Mouse (Mus musculus): ENCODE results near the gene Mvd. TPM values are rescaled to one million over a fixed set of nuclear protein-coding genes. Genes with fewer than 3 reads are reported as not detected.
A peak's percentile ranks its signal among the peaks of the same experiment; 100 is the strongest.

Mvd gene
- polyA plus RNA-seq, 1 experiment from 2014 or later, result 54.2 TPM

GRCm38 (mm10) chr8:122464985-122465384 is 21.8 kb upstream of the Mvd start:
- H3K4me1 ChIP-seq, result peaks cover 49% of the 10 kb centered on the region
- DNase-seq (ENCODE audit: extremely low spot score, low spot score), result no peak

GRCm38 (mm10) chr8:122463651-122464640 is 20.7 kb upstream of the Mvd start:
- WGBS, result 72% methylated on average over 12 of the region's 12 CpGs
- peaks cover 51% of the 10 kb centered on the region for H3K27me3 ChIP-seq (ENCODE audit: poor library complexity, severe bottlenecking)
- no peak overlapping the region for H3K4me3 ChIP-seq
- no peak for DNase-seq (ENCODE audit: extremely low spot score, low spot score)
- peaks cover 33% of the 10 kb centered on the region for H3K36me3 ChIP-seq (replicated peaks)
- no peak overlapping the region for H3K27ac ChIP-seq
- H3K9me3 ChIP-seq, result no peaks in the 10 kb centered on the region
- H3K4me1 ChIP-seq, result peaks cover 52% of the 10 kb centered on the region

More at GRCm38 (mm10) chr8:122464985-122465384, 21.8 kb upstream of the Mvd start:
- Histone ChIP-seq H3K27me3 (ENCODE audit: poor library complexity, severe bottlenecking) (peaks cover 40% of the 10 kb centered on the region), H3K36me3 (replicated peaks) (peaks cover 42% of the 10 kb centered on the region), H3K27ac (no peak overlapping the region), H3K4me3 (no peak overlapping the region), H3K9me3 (no peaks in the 10 kb centered on the region)
- WGBS, result 69% methylated on average over 7 of the region's 7 CpGs

- peaks cover 52% of the 10 kb centered on the region for H3K4me1 ChIP-seq
- no peaks in the 10 kb centered on the region for H3K9me3 ChIP-seq
- WGBS, result 74% methylated on average over 8 of the region's 8 CpGs
- peaks cover 20% of the 10 kb centered on the region for H3K36me3 ChIP-seq (replicated peaks)
- peaks cover 64% of the 10 kb centered on the region for H3K27me3 ChIP-seq (ENCODE audit: poor library complexity, severe bottlenecking)
- no peak for DNase-seq (ENCODE audit: extremely low spot score, low spot score)
- H3K27ac ChIP-seq, result no peak overlapping the region
- H3K4me3 ChIP-seq, result no peak overlapping the region
Observed at GRCm38 (mm10) chr8:122462510-122462909, 19.3 kb upstream of the Mvd start.

DNA sequence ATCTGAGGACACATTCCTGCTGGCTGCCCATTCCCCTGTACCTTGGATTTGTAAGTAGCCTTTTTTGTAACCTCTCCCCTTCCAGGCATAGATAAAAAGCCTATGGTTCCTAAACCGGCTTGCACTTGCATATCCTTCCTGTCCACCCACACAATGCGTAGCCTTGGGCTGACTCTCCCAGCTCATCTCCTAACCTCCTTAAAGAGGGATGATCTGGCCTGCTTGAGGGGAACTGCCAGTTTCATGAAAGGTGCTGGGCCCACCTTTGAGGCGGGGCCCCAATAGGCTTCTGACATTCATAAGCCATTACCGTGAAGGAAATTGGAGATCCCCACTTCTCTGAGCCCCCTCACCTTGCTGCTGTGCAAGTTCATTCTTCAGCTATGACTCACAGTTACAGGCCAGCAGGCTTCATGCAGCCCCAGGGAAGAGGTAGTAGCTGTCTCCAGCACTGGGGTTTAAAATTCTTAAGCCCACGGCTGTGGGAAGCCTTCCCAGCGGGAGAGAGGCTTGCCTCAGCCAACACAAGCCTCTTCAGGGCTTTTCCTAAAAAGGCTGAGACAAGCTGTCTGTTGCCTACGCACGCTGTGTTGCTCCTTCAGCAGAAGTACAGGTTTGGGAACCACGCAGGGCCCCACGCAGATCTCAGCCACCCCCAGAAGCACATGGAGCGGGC is 18.4 kb upstream of the Mvd start:
- Histone ChIP-seq H3K27me3 (ENCODE audit: poor library complexity, severe bottlenecking) (peaks cover 70% of the 10 kb centered on the region), H3K27ac (no peak overlapping the region), H3K36me3 (replicated peaks) (peaks cover 11% of the 10 kb centered on the region), H3K4me3 (no peak overlapping the region), H3K4me1 (peaks cover 52% of the 10 kb centered on the region), H3K9me3 (no peaks in the 10 kb centered on the region)
- DNase-seq (ENCODE audit: extremely low spot score, low spot score), result no peak
- WGBS, result 63% methylated on average over 11 of the region's 11 CpGs

DNA sequence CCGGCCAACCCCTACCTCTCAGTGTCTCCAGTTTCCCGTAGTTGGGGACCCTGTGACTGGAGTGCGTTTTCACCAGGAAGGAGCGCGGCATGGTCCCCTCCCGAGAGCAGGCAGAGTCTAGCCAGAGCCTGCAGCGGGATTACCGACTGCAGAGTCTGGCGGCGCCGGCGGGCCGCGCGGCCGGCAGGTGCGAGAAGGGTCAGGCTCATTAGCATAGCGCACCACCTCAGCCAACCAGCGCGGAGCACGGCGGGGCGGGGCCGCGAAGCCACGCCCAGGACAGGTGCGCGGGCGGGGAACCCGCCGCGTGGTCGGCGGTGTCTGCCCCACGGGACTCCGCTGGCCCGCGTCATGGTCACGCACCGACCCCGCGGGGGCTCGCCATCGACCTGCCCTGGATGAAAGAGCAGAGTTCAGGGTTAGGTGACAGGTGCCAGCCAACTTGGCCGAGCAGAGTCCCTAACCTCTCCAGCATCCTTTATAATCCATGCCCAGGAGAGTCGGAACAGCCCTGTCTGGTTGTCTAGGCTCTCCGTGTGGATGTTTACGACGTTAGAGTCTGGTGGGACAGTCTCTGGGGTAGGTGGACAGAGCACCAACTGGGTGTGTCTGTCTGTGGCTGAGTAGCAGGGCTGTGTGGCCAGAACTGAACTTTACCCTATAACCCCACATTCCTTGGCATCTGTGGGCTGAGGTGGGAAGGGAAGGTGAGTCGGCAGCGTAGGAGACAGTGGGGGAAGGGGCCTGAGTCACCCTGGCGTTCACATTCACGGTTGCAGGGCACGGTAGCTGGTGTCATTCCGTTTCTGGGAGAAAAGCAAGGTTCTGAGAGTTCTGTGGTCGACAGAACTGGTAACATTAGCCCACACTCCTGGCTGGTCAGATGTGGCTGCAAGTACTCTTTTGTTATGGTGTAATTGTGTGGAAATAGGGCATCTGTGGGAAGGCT is 17.6 kb upstream of the Mvd start, which contains the start of gene Snai3:
Snai3 (minus strand) TSS at position 210 of the 949 bp plus-strand sequence.
- Histone ChIP-seq H3K9me3 (no peaks in the 10 kb centered on the region), H3K27ac (peak within 1 kb of the TSS; percentile 1; the same call in 1 of the 2 replicates), H3K36me3 (replicated peaks) (peaks cover 5% of the 10 kb centered on the region), H3K4me1 (peaks cover 52% of the 10 kb centered on the region), H3K27me3 (ENCODE audit: poor library complexity, severe bottlenecking) (peaks cover 74% of the 10 kb centered on the region), H3K4me3 (peak within 1 kb of the TSS; percentile 48)
- WGBS, result 2% methylated on average over 56 of the region's 56 CpGs
- DNase-seq (ENCODE audit: extremely low spot score, low spot score), result peak; percentile 40

DNA sequence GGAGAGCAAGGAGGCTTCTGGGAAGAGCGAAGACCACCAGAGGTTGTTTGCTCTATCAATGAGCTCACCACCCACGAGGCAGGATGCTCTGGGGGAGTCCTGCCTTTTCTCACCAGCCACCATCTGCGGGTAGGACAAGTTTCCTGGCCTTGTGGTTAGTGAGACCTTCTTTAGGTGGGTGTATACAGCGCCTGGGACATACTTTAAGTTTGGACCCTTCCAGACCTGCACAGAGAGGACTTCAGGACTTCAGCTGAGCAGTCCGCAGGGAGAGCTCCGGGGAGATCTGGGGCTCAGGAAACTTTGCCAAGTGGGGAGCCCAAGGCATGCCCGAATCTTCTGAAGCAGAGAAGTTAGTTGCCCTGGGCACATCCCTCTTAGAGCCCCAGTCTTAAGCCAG is 16.8 kb upstream of the Mvd start:
- Histone ChIP-seq H3K27ac (0 out of 2 replicates have a peak overlapping the region, but pooled peaks have one; percentile 1), H3K4me3 (peak overlapping the region; percentile 48), H3K27me3 (ENCODE audit: poor library complexity, severe bottlenecking) (peaks cover 76% of the 10 kb centered on the region), H3K4me1 (peaks cover 50% of the 10 kb centered on the region), H3K9me3 (no peaks in the 10 kb centered on the region), H3K36me3 (replicated peaks) (no peaks in the 10 kb centered on the region)
- no peak for DNase-seq (ENCODE audit: extremely low spot score, low spot score)
- WGBS, result 34% methylated on average over 7 of the region's 7 CpGs

DNA sequence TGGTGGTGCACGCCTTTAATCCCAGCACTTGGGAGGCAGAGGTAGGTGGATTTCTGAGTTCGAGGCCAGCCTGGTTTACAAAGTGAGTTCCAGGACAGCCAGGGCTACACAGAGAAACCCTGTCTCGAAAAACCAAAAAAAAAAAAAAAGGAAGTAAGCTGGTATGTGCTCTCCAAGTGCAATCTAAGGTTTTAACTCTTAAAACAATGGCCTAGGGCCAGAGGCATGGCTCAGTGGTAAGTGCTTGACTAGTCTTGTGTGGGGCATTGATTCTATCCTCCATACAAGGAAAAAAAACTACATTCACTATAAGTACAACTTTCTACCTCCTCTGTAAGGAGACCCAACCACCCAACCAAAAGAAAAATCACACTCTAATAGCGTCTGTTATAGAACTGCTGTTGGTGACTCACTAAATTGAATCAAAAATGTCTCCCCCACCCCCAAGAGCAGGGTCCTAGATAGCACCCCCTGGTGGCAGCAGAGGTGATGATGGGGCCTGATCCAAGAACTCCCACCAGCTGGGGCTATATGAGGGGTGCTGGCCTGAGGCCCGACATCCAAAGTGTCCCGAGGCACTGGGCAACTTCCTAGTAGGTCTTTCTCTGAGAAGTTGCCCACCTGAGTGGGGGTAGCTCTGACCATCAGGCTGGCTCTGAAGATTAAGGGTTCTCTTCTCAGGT is 16.1 kb upstream of the Mvd start:
- Histone ChIP-seq H3K36me3 (replicated peaks) (no peaks in the 10 kb centered on the region), H3K4me1 (peaks cover 46% of the 10 kb centered on the region), H3K27me3 (ENCODE audit: poor library complexity, severe bottlenecking) (peaks cover 76% of the 10 kb centered on the region), H3K4me3 (no peak overlapping the region), H3K9me3 (no peaks in the 10 kb centered on the region), H3K27ac (no peak overlapping the region)
- WGBS, result 64% methylated on average over 6 of the region's 6 CpGs
- DNase-seq (ENCODE audit: extremely low spot score, low spot score), result no peak

DNA sequence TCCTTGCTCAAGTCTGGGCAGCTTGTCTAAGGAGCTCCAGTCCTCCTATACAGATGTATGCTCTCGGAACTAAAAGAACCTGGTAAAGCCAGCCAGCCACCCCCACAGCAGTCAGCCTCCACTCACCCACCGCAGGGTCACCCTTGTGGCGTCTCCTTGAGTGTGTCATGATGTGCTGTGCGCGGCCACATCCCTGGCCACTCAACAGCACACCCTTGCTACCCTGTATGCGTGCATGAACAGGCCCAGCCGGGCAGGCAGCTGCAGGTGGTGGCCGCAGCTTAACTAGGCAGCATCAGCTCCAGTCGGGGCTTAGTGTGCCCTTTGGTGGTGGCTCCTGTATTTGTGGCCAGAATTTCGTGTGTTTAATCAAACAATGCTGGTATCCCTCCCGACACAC is 13.9 kb upstream of the Mvd start:
- H3K4me1 ChIP-seq, result peaks cover 24% of the 10 kb centered on the region
- peaks cover 58% of the 10 kb centered on the region for H3K27me3 ChIP-seq (ENCODE audit: poor library complexity, severe bottlenecking)
- H3K9me3 ChIP-seq, result no peaks in the 10 kb centered on the region
- DNase-seq (ENCODE audit: extremely low spot score, low spot score), result no peak
- no peaks in the 10 kb centered on the region for H3K36me3 ChIP-seq (replicated peaks)
- H3K27ac ChIP-seq, result no peak overlapping the region
- 82% methylated on average over 11 of the region's 11 CpGs for WGBS
- H3K4me3 ChIP-seq, result no peak overlapping the region

GRCm38 (mm10) chr8:122454409-122454808 is 11.2 kb upstream of the Mvd start:
- no peak for DNase-seq (ENCODE audit: extremely low spot score, low spot score)
- Histone ChIP-seq H3K36me3 (replicated peaks) (no peaks in the 10 kb centered on the region), H3K4me1 (no peaks in the 10 kb centered on the region), H3K4me3 (no peak overlapping the region), H3K9me3 (no peaks in the 10 kb centered on the region), H3K27ac (no peak overlapping the region), H3K27me3 (ENCODE audit: poor library complexity, severe bottlenecking) (peaks cover 31% of the 10 kb centered on the region)
- WGBS, result 89% methylated on average over 6 of the region's 6 CpGs

GRCm38 (mm10) chr8:122452154-122452553 is 8.9 kb upstream of the Mvd start:
- H3K4me1 ChIP-seq, result no peaks in the 10 kb centered on the region
- no peaks in the 10 kb centered on the region for H3K36me3 ChIP-seq (replicated peaks)
- no peaks in the 10 kb centered on the region for H3K9me3 ChIP-seq
- 92% methylated on average over 10 of the region's 10 CpGs for WGBS
- no peak overlapping the region for H3K27ac ChIP-seq
- no peak overlapping the region for H3K4me3 ChIP-seq
- peaks cover 9% of the 10 kb centered on the region for H3K27me3 ChIP-seq (ENCODE audit: poor library complexity, severe bottlenecking)
- DNase-seq (ENCODE audit: extremely low spot score, low spot score), result no peak

- H3K27me3 ChIP-seq (ENCODE audit: poor library complexity, severe bottlenecking), result peaks cover 6% of the 10 kb centered on the region; the same call in 1 of the 2 replicates
- DNase-seq (ENCODE audit: extremely low spot score, low spot score), result no peak
- H3K27ac ChIP-seq, result no peak overlapping the region
- WGBS, result 86% methylated on average over 7 of the region's 7 CpGs
- no peaks in the 10 kb centered on the region for H3K36me3 ChIP-seq (replicated peaks)
- H3K4me3 ChIP-seq, result no peak overlapping the region
- no peaks in the 10 kb centered on the region; the same call in 1 of the 2 replicates for H3K4me1 ChIP-seq
- H3K9me3 ChIP-seq, result no peaks in the 10 kb centered on the region
Observed at GRCm38 (mm10) chr8:122451161-122451703, 8.0 kb upstream of the Mvd start.

All from forebrain, embryonic 10.5 days (tissue).